Mouse (Mus musculus) lung, adult 2 months (tissue): Measurements from ENCODE around the gene Tnnt3.

Source experiments
- CTCF ChIP-seq: fragments of 200-500 bp; IDR thresholded peaks from 2 replicates; pipeline ENCODE4 v1.5.1; 2011; ENCODE audit warnings: mild to moderate bottlenecking, low read length, control low read depth; ENCODE audit not compliant: insufficient read depth
- POLR2A ChIP-seq: fragments of 200-500 bp; IDR thresholded peaks from 2 replicates; pipeline ENCODE4 v1.6.1; 2011; ENCODE audit warnings: low read depth, mild to moderate bottlenecking, control low read depth, low read length, borderline replicate concordance; ENCODE audit errors: extremely low read depth

DNA sequence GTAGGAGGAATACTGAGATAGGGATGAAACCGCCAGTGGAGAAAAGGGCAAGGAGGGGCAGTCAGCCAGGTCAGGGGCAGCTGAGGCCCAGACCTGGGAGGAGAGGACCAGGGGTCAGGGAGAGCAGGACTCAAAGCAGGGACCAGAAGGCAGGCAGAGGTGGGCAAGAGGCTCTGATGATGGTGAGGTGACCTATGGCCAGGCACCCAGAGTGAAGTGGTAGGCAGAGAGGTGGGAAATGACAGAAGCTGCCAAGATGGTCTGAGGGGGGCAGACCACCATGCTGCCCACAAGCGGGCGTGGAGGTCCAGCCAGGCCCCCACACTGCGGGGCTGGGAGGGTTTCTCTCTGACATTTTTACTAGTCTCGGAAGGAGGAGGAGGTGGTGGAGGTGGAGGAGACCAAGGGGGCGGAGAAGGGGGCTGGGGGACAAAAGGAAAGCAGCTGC lies 27.2 kb upstream of the Tnnt3 start:
- TF ChIP-seq POLR2A (no peak), CTCF (no peak)
